Mouse (Mus musculus) monocyte, adult 5-6 weeks (primary cell): ENCODE measurements around the gene Pan3. TPM values are rescaled to one million over a fixed set of nuclear protein-coding genes. Genes with fewer than 3 reads are reported as not detected.

Experiments used
- ATAC-seq: fragments of 153-309, 156-312 bp; replicated peaks from 2 replicates; pipeline ENCODE4 v1.8.0; 2017; ENCODE audit warnings: mild to moderate bottlenecking; ENCODE audit not compliant: low TSS enrichment, insufficient number of reproducible peaks, severe bottlenecking, poor library complexity, low FRiP score
- total RNA-seq: library from RNA; stranded (forward); fragments of 200-1000, 200-491, 200-594 nt; gene quantifications from 3 replicates; pipeline ENCODE4 v1.2.3, GENCODE M21; 2017

The Pan3 gene
- total RNA-seq, 1 experiment from 2014 or later = 183 TPM

DNA sequence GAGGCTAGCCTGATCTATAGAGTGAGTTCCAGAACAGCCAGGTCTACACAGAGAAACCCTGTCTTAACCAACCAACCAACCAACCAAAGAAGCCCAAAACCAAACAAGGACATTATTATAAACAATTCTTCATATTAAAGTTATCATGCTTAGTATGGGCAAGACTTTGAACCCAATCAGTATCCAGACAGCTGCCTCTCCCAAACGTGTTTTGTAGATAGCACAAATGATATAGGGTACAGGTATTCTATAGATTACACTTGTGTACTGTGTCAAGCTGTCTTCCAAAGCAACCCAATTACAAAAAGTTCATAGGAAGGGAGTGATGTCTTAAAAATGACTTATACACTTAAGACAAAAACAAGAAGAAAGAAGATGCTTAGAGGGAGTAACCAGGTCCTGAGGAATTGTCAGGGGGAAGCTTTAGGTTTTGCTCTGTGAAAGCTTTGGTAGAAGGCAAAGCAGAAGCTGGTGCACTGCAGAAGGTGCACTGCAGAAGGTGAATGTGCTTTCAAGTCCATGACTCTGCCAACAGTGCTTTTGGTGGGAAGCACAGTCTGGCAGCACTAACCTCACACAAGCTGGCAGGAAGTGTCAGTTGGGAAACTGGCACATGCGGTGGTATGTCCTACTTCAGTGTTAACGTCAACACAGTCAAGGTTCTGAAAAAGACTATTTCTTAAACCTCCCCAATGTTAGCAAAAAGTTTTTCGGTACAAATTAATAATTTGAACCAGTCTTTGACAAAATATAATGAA is 3.7 kb upstream of the Pan3 start:
- ATAC-seq = no peak

DNA sequence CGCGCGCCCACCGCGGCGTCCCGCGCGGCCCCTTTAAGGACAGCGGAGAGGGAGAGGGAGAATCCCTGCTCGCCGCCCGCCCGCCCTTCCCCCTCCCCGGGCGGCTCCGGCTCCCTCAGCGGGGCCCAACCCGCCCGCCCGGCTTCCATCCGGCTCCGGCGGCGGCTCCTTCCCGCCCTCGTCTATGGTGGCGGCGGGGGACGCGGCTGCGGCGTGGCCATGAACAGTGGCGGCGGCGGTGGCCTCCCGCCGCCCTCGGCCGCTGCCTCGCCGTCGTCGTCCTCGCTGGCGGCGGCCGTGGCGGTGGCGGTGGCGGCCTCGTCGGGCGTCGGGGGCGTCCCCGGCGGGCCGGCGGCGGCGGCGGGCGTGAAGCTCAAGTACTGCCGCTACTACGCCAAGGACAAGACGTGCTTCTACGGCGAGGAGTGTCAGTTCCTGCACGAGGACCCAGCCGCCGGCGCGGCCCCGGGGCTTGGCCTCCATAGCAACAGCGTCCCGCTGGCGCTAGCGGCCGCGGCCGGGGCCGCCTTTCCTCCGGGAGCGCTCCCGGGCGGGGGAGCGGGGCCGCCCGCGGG is 487 bp downstream of the Pan3 start:
- 0 out of 2 replicates have a peak, but pooled peaks have one; percentile 6 for ATAC-seq

DNA sequence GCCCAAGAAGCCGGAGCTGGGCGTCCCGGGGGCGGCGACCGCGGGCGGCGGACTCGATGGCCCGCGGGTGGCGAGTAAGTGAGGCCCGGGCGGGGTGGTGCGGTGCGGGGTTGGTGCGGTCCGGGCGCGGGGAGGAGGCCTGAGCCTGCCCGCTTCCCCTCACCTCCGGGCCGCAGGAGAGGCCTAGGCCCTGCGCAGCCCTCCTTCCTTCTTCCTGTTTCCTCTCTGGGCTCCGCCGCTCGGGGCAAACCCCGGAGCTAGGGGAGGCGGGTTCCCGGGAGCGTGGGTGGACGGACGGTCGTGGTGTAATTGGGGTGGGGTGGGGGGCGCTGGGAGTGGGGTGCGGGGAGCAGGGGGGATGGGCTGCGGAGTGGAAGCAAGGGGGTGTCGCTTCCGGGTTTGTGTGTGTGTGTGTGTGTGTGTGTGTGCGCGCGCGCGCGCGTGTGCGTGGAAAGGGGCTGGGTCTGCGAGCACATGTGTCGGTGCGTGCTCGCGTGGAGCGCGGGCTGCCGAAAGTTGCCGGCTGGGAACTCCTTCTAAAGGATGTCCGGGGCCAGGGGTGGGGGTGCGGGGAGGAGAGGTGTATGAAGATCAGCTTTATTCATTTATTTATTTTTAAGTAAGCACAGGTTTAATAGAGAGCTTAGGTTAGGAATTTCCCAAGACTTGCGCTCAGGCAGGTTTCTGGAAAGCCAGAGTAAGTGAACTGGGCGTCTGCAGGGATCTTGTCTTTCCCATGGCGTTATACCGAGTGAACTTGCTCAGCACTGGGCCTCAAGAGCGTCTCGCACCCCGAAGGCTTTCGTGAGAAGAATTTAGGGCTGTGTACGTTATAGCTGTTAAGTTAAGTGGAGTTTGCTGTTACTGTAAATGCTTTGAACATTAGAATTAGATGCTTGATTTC is 1.2 kb downstream of the Pan3 start:
- peak; percentile 67 for ATAC-seq

DNA sequence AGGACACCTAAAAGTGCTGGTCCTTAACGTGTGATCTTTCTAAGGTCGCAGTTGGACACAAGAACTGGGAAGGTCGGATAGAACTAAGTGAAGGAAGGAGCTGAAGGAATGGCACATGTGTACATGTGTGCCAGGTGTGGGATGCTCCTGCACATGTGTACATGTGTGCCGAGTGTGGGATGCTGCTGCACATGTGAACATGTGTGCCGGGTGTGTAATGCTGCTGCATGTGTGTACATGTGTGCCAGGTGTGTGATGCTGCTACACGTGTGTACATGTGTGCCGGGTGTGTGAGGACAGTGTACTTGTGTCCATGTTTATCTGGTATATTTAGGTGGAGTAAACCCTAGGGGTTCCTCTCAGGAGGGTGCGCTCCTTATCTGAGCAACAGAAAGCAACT is 3.0 kb downstream of the Pan3 start:
- ATAC-seq = no peak

DNA sequence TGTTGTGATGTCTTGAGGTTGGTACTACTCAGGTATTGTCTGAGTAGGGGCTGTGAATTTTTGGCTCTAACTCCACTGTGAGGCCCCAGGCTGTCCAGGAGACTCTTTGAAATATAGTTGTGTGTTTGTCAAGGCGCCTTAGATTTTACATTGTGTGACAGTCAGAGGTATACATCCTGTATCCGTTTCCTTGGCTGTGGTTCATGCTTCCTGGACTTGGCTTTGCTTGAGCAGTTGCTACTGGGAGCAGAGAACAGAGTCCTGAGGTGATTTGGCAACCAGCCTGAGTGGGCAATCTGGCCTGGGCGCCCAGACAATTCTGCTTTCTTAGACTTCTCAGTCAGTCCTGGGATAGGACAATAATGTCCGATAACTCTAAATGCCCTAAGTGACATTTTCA is 5.3 kb downstream of the Pan3 start:
- no peak for ATAC-seq

DNA sequence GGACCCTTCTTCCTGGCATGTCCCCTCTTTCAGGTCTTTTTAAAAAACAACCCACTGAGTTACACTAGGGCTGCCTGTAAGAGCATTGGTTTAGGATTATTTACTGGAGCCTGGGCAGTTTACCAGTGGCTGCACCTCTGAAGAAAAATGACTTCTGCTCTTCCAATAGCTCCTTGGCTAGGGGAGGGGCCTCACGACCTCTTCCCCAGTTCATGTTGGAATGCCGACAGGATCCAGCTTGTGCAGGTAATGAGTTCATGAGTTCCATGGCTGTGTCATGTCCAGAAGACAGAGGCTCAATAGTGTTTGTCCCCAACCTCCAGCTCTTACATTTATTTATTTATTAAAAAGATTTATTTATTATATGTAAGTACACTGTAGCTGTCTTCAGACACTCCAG is 5.8 kb downstream of the Pan3 start:
- no peak for ATAC-seq

DNA sequence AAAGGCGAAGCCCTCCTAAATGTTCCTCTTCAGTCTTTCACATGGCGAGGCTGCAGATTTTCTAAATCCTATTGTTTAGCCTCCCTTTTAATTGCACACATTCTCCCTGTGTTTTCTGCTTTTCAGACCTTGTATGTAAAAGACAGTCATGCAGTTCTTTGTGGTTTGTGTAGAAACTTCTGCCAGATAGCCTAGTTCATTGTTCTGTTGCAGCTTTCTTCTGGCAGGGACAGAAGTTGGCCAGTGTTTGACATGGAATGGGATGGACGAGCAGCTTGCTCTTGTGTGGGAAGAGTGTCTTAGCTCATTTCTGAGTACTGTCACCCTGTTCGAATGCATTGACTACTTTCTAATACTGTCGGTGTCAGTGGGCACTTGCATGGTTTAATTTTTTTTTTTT is 6.5 kb downstream of the Pan3 start:
- ATAC-seq = no peak

DNA sequence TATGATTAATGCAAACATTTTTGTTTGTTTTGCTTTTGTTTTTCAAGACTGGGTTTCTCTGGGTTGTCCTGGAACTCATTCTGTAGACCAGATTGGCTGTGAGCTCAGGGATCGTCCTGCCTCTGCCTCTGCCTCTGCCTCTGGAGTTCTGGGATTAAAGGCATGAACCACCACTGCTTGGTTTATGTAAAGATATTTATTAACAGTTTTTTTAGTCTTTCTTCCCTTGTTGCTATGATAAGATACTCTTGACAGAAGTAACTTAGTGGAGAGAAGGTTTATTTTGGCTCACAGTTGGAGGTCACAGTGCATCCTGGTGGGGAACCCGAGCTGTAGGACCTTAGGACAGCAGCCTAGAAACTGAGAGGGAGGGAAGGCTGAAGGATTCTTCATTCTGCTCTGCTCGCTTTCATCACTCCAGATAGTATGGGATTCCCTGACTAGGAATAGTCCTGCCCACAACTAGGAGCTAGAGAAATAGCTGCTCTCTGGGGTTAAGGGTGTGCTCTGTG is 11.1 kb downstream of the Pan3 start:
- ATAC-seq = no peak

DNA sequence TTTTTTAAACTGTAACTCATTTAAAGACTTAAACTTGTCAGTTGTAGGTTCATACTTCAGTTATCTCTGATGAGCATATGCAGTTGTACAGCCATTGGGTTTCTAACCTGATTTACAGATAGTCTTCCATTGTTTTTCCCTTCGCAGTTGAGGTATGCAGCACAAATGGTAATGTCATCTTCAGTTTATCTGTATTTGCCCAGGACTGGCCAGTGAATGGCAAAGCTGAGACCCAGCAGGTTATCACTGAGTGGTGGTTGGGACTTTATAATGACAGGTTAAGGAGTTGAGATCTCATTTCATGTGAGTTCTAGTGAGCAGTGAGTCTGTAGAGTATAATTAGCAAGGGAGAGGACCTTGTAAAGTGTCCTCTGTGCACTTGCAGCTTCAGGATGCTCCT is 12.0 kb downstream of the Pan3 start:
- ATAC-seq = no peak

DNA sequence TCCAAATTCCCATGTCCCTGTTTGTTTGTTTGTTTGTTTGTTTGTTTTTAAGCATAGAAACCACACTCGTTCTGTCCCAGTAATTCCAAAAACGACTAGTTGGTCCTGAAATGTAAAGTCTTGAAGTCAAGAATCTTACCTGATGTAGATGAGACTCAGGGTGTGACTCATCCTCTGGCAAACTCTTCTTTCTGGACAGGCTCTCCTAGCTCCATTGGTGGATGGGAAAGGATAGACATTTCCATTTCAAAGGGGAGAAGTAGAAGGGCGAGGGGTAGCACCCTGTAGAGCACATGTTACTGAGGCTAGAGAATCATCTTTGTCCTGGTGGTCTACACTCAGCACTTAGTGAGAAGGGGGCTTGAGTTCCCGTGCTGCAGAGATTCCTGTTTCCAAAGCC is 12.8 kb downstream of the Pan3 start:
- ATAC-seq = no peak

DNA sequence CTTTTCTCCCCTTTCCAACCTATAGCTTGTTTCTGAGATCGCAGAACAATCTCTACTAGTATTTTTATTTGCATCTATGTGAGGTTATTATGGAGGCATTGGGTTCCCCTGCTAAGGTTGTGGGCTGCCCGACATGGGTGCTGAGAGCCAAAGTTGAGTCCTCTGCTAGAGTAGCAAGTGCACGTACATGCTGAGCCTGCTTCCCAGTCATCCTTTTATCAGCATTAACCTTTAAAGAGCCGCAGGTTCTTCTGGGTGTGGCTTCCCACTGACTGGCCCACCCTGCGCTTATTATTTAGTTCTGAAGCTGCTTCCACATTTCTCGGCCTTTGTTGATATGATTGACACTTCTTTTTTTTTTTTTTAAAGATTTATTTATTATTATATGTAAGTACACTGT is 14.3 kb downstream of the Pan3 start:
- no peak for ATAC-seq

DNA sequence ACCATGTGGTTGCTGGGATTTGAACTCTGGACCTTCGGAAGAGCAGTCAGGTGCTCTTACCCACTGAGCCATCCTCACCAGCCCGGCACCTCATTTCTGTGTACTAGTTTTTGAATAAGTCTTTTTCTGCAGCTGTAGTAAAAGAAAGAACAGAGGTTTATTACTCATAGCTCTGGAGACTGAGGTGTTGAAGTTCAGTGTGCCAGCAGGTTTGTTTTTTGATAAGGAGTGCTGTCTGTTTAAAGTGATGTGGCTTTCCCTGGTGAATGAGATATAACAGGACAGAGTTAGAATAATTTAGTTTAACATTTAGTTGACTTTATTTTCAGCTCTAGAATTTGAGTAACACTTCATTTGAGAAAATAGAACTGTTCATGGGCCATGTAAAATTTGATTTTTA is 14.8 kb downstream of the Pan3 start:
- no peak for ATAC-seq

DNA sequence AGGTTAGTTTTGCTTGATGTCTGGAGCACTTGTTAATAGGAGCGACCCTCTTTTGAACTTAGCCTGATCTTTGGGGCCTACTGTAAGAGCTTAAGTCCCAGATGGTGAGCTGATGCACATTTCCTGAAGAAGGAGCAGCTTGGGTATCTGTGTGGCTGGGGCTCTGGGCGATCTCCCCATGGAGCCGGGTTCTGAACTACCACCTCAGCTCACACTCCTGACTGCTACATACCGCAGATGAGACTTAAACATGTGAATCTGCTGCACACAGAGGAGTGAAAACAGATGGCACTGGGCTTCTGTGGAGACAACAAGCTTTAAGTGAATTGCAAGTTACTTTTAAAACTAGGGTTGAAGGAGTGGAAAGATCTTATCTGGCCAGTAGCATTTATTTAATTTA is 15.3 kb downstream of the Pan3 start:
- no peak for ATAC-seq

DNA sequence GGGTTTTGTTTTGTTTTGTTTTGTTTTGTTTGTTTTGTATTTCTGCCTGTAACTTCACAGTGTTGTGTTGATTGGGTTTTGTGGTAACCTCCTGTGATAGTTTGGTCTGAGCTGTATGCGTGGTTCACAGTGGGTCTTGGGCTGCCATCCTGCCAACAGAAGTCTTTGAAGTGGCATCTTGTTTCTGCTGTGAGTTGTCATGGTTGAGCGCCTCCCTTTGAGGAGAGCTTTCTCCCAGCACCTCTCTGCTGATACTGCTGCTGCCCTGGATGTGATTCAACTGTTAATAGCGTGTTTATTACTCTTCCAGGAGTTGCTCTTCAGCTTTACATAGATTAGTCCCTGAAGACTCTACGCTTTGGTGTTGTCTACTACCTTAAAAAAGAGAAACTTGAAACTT is 18.6 kb downstream of the Pan3 start:
- no peak for ATAC-seq

DNA sequence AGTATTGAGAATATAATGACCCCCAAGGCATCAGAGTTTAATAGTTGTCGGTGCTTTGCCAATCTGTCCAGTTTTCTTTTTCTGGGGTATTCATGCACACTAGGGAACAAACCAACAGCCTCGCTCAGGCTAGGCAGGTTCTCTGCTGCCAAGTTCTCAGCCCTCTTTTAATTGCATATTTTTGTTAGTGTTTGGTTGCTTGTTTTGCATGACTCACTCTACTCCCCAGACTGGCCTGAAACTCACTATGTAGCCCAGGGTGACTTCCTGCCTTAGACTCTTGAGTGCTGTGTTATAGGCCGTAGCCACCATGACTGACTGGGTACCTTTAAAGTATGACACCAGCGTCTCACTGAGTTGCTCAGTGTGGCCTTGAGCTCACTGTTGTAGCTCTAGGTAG is 19.0 kb downstream of the Pan3 start:
- peak; percentile 33; the same call in 1 of the 2 replicates for ATAC-seq

DNA sequence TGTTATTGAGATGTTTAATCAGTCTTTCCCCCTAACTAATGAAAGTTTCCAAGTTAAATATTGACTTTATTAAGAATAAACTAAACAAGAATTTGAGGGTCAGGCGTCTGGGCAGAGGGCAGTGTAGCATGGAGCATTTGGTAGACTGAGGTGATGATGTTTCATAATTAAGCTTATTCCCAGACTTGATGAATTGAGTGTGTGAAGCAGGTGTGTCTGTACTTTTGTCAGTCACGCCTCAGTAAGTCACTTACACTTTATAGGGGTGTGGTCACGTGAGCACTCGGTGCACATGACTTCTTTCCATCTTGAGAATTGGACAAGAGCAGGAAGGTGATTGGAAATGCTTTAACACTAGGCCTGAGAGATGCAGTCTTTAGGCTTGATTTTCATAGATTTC is 26.5 kb downstream of the Pan3 start:
- no peak for ATAC-seq

DNA sequence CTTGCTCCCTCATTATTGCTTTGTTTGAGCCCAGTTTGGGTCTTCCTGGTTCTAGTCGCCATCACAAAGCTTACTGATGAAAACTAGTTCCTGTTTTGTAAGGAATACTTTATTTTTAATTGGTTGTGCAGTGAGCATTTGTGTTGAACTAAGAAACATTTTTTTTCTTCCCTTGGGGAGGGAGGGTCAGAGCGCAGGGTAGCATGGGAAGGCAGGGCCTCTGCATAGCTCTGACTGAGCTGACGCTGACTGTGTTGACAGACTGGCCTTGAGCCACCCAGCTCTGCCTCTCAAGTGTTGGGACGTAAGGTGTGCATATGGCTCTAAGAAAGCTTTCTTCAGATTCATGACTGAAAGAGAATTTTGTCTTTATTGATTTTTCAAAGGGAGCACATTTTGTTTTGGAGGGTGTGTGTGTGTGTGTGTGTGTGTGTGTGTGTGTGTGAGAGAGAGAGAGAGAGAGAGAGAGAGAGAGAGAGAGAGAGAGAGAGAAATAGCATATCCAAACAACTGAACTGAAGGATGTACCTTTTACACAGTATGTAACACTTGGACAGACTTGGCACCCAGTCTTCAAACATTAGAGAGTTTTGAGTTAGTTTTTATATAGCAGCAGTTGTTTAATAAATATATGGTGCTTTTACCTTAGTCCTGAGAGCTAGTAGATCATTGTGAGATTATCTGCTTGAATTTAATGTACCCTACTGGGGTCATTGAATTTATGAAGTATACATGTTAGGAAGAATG is 30.0 kb downstream of the Pan3 start:
- ATAC-seq = 0 out of 2 replicates have a peak, but pooled peaks have one; percentile 17

DNA sequence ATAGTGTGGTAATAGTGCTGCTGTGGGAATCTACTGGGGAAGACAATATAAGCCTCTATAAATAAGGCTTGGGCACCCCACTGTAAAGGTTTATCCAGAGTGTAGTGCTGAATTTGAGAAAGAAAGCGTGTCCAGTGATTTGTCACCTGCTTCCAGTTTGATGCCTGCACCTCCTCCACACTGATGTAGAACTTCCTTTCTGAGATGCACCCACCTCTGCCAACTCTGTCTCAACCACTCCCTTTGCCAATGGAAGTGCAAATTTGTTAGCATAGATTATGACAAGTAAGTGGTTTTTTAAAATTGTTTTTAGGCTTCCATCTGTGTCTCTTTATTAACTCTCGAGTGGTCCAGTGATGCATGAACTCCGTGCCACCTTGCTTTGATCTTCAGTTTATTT is 33.3 kb downstream of the Pan3 start:
- no peak for ATAC-seq

DNA sequence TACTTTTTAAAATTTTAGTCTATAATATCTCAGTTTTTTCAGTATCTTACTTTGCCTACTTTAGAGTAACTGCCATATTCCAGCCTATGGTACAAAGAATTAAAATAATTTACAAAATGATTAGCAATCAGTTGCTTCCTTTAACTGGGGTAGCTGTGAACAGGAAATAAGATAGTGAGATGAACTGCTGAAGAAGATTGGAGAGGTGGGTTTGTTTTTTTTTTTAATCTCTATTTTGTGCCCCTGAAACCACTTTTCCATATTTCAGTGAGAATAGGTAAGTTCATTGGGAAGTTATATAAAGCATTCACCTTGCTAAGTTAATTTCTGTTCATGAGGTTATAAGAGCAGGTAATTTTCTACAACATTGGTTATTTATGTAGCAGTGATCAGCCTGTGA is 36.4 kb downstream of the Pan3 start:
- no peak for ATAC-seq
